In genomic region chr5:36449710-36450358, GRCm38 (mm10) we compare ENCODE assay signal across 20 mouse cellular contexts. TPM values are rescaled to one million over a fixed set of nuclear protein-coding genes. Genes with fewer than 3 reads are reported as not detected.
A peak's percentile ranks its signal among the peaks of the same experiment; 100 is the strongest.
DNase-seq lines count a peak whose midpoint lies in the region; ATAC-seq and TF ChIP-seq lines count a peak whose summit lies in the region.
"Had no signal": no experiment of that assay in that cellular context is flagged by ENCODE, and none has a peak within 500 bp of the region (broad histone marks: within the 10 kb centered on the region; RNA-seq: fewer than 3 reads in every experiment).

No protein-coding gene starts in this region.

- no peak overlapping the region for H3K9ac ChIP-seq in hindbrain, embryonic 16.5 days (ENCODE audit: low read depth, low read length)
- H3K9ac ChIP-seq in hindbrain, postnatal 0 days (replicated peaks; ENCODE audit: low read length): no peak overlapping the region
- 0 out of 2 replicates have a peak overlapping the region, but pooled peaks have one; percentile 4 for H3K9ac ChIP-seq in heart, embryonic 13.5 days
- H3K9ac ChIP-seq: hindbrain, embryonic 12.5 days; stomach, embryonic 15.5 days had no signal

- no peak overlapping the region for H3K4me2 ChIP-seq in hindbrain, embryonic 16.5 days (ENCODE audit: low read length)
- no peak overlapping the region for H3K4me2 ChIP-seq in hindbrain, postnatal 0 days (ENCODE audit: low read depth, low read length)
- peak overlapping the region; percentile 51 for H3K4me2 ChIP-seq in heart, embryonic 13.5 days
- H3K4me2 ChIP-seq: hindbrain, embryonic 12.5 days; liver, embryonic 11.5 days; stomach, embryonic 15.5 days had no signal

- peaks cover 9% of the 10 kb centered on the region; the same call in 1 of the 2 replicates for H3K4me1 ChIP-seq in hindbrain, embryonic 16.5 days (ENCODE audit: control insufficient read depth, insufficient read depth, low read depth, low read length)
- H3K4me1 ChIP-seq in hindbrain, postnatal 0 days (ENCODE audit: insufficient read depth, low read length): no peaks in the 10 kb centered on the region
- peaks cover 27% of the 10 kb centered on the region for H3K4me1 ChIP-seq in heart, embryonic 13.5 days
- no peaks in the 10 kb centered on the region for H3K4me1 ChIP-seq in kidney, adult 2 months (ENCODE audit: control insufficient read depth, insufficient read depth, low read length)

- ATAC-seq in hindbrain, embryonic 16.5 days: 0 out of 2 replicates have a peak, but pooled peaks have one; percentile 48
- ATAC-seq in hindbrain, postnatal 0 days: no peak
- ATAC-seq in heart, embryonic 13.5 days (ENCODE audit: extremely low read depth, insufficient number of reproducible peaks, low FRiP score, low TSS enrichment): peak; percentile 62; the same call in 1 of the 2 replicates

- TF ChIP-seq POLR2A in kidney, adult 2 months (IDR thresholded peaks at IDR 0.05; ENCODE audit: low read depth, low read length): no peak

- 83% methylated on average over 6 of the region's 6 CpGs for WGBS in hindbrain, embryonic 16.5 days
- 80% methylated on average over 6 of the region's 6 CpGs for WGBS in hindbrain, postnatal 0 days
- WGBS in heart, embryonic 13.5 days: 29% methylated on average over 6 of the region's 6 CpGs
- 74% methylated on average over 6 of the region's 6 CpGs for WGBS in kidney, adult 2 months

- no peaks in the 10 kb centered on the region for H3K27me3 ChIP-seq in hindbrain, embryonic 16.5 days (replicated peaks; ENCODE audit: control insufficient read depth, insufficient read depth, low read length)
- no peaks in the 10 kb centered on the region for H3K27me3 ChIP-seq in hindbrain, postnatal 0 days (ENCODE audit: insufficient read depth, low read length)
- peaks cover 48% of the 10 kb centered on the region for H3K27me3 ChIP-seq in heart, embryonic 13.5 days (replicated peaks)
- no peaks in the 10 kb centered on the region for H3K27me3 ChIP-seq in kidney, adult 2 months (replicated peaks; ENCODE audit: control insufficient read depth, insufficient read depth, low read length)
- H3K27me3 ChIP-seq: hindbrain, embryonic 12.5 days; stomach, embryonic 15.5 days had no signal

- no peaks in the 10 kb centered on the region for H3K36me3 ChIP-seq in hindbrain, embryonic 16.5 days (ENCODE audit: control insufficient read depth, insufficient read depth, low read length)
- H3K36me3 ChIP-seq in hindbrain, postnatal 0 days (ENCODE audit: insufficient read depth, low read length): no peaks in the 10 kb centered on the region
- H3K36me3 ChIP-seq in heart, embryonic 13.5 days: no peaks in the 10 kb centered on the region
- no peaks in the 10 kb centered on the region for H3K36me3 ChIP-seq in kidney, adult 2 months (ENCODE audit: control insufficient read depth, insufficient read depth, low read length)
- H3K36me3 ChIP-seq: forebrain, embryonic 10.5 days; hindbrain, embryonic 12.5 days; stomach, embryonic 15.5 days had no signal

- TF ChIP-seq CTCF in hindbrain, postnatal 0 days (IDR thresholded peaks at IDR 0.05; ENCODE audit: low read depth): no peak
- no peak for TF ChIP-seq CTCF in kidney, adult 2 months (conservative IDR thresholded peaks at IDR 0.05; ENCODE audit: insufficient read depth, insufficient read length, low read depth, low read length)

- no peak for DNase-seq in hindbrain, postnatal 0 days (ENCODE audit: low spot score)
- DNase-seq in heart, adult 8-10 months (ENCODE audit: low spot score): peak; percentile 22
- peak; percentile 46 for DNase-seq in heart, postnatal 4 days
- DNase-seq in kidney, adult 2 months: no peak
- DNase-seq in layer of hippocampus, adult 11-12 months (ENCODE audit: low spot score): no peak
- DNase-seq: cerebellum, adult 18-20 months; cerebellum, postnatal 36 days; kidney, postnatal 14 days; layer of hippocampus, adult 9-11 months; lung, adult 18-20 months; lung, postnatal 36 days; retina, postnatal 1 day had no signal

- no peak overlapping the region for H3K4me3 ChIP-seq in hindbrain, embryonic 16.5 days (ENCODE audit: low read length)
- no peak overlapping the region for H3K4me3 ChIP-seq in hindbrain, postnatal 0 days (ENCODE audit: low read length)
- H3K4me3 ChIP-seq in heart, embryonic 13.5 days: no peak overlapping the region
- H3K4me3 ChIP-seq in kidney, adult 2 months (ENCODE audit: insufficient read depth, low read depth, low read length): no peak overlapping the region
- H3K4me3 ChIP-seq: forebrain, embryonic 10.5 days; hindbrain, embryonic 12.5 days; left cerebral cortex, adult 2 months; stomach, embryonic 15.5 days had no signal

- no peaks in the 10 kb centered on the region for H3K9me3 ChIP-seq in hindbrain, embryonic 16.5 days (ENCODE audit: control insufficient read depth, low read length)
- H3K9me3 ChIP-seq in hindbrain, postnatal 0 days (ENCODE audit: low read length): no peaks in the 10 kb centered on the region
- H3K9me3 ChIP-seq in heart, embryonic 13.5 days: no peaks in the 10 kb centered on the region
- H3K9me3 ChIP-seq: forebrain, embryonic 10.5 days; hindbrain, embryonic 12.5 days; stomach, embryonic 15.5 days had no signal

- H3K27ac ChIP-seq in hindbrain, embryonic 16.5 days (ENCODE audit: low read depth, low read length): no peak overlapping the region
- no peak overlapping the region for H3K27ac ChIP-seq in hindbrain, postnatal 0 days
- peak overlapping the region; percentile 80 for H3K27ac ChIP-seq in heart, embryonic 13.5 days (replicated peaks)
- no peak overlapping the region for H3K27ac ChIP-seq in kidney, adult 2 months (ENCODE audit: insufficient read depth, low read depth, low read length)
- H3K27ac ChIP-seq: forebrain, embryonic 10.5 days; hindbrain, embryonic 12.5 days; left cerebral cortex, adult 2 months; stomach, embryonic 15.5 days had no signal

RNA-seq across cellular contexts. Expression of gene Grpel1, which starts 15.0 kb away (rescaled TPM):
- polyA plus RNA-seq in hindbrain, embryonic 16.5 days (2015; fragmentation: Nextera tagmentation; extraction: Ambion mirVana): 42.7 and 46.8 TPM in 2 replicates
- total RNA-seq in hindbrain, postnatal 0 days (2014; rRNA removed): 13.9 and 15.9 TPM in 2 replicates
- 41.4 and 41.9 TPM in 2 replicates for polyA plus RNA-seq in hindbrain, postnatal 0 days (2015; fragmentation: Nextera tagmentation; extraction: Ambion mirVana)
- total RNA-seq in heart, adult 8-10 months (2022): 10 to 100 TPM; 61.7 to 66.2 (median 64.4) TPM
- polyA plus RNA-seq in heart, embryonic 13.5 days (2015; fragmentation: Nextera tagmentation; extraction: Ambion mirVana): 52.9 and 59.4 TPM in 2 replicates
- 10 to 100 TPM; 58.3 to 61.5 TPM for total RNA-seq in heart, postnatal 4 days (2021)
- 30.5 and 38.4 TPM in 2 replicates for polyA plus RNA-seq in kidney, adult 2 months (2012; rRNA removed)

RNA-seq across cellular contexts. Expression of gene Tada2b, which starts 34.3 kb away (rescaled TPM):
- 3.0 and 3.6 TPM in 2 replicates for polyA plus RNA-seq in hindbrain, embryonic 16.5 days (2015; fragmentation: Nextera tagmentation; extraction: Ambion mirVana)
- 18.9 and 25.8 TPM in 2 replicates for total RNA-seq in hindbrain, postnatal 0 days (2014; rRNA removed)
- polyA plus RNA-seq in hindbrain, postnatal 0 days (2015; fragmentation: Nextera tagmentation; extraction: Ambion mirVana): 3.4 and 3.9 TPM in 2 replicates
- 10 to 100 TPM; 13.8 to 17.5 (median 15.3) TPM for total RNA-seq in heart, adult 8-10 months (2022)
- 1.4 and 1.6 TPM in 2 replicates for polyA plus RNA-seq in heart, embryonic 13.5 days (2015; fragmentation: Nextera tagmentation; extraction: Ambion mirVana)
- total RNA-seq in heart, postnatal 4 days (2021): 10 to 100 TPM; 18.9 to 21.3 TPM
- 17.0 and 18.7 TPM in 2 replicates for polyA plus RNA-seq in kidney, adult 2 months (2012; rRNA removed)

RNA-seq across cellular contexts. Expression of gene Ccdc96, which starts 34.6 kb away (rescaled TPM):
- polyA plus RNA-seq in hindbrain, embryonic 16.5 days (2015; fragmentation: Nextera tagmentation; extraction: Ambion mirVana): 2.7 and 3.4 TPM in 2 replicates
- 0.63 and 1.3 TPM in 2 replicates for total RNA-seq in hindbrain, postnatal 0 days (2014; rRNA removed)
- polyA plus RNA-seq in hindbrain, postnatal 0 days (2015; fragmentation: Nextera tagmentation; extraction: Ambion mirVana): 2.1 and 2.4 TPM in 2 replicates
- under 1 TPM; 0.25 to 0.49 (median 0.31) TPM for total RNA-seq in heart, adult 8-10 months (2022)
- 0.23 and 0.27 TPM in 2 replicates for polyA plus RNA-seq in heart, embryonic 13.5 days (2015; fragmentation: Nextera tagmentation; extraction: Ambion mirVana)
- total RNA-seq in heart, postnatal 4 days (2021): under 1 TPM; 0.19 to 0.23 TPM
- 0.26 and 0.28 TPM in 2 replicates for polyA plus RNA-seq in kidney, adult 2 months (2012; rRNA removed)

RNA-seq across cellular contexts. Expression of gene Sorcs2, which starts 51.9 kb away (rescaled TPM):
- polyA plus RNA-seq in hindbrain, embryonic 16.5 days (2015; fragmentation: Nextera tagmentation; extraction: Ambion mirVana): 11.8 and 15.5 TPM in 2 replicates
- total RNA-seq in hindbrain, postnatal 0 days (2014; rRNA removed): 47.8 and 50.3 TPM in 2 replicates
- 11.5 and 12.4 TPM in 2 replicates for polyA plus RNA-seq in hindbrain, postnatal 0 days (2015; fragmentation: Nextera tagmentation; extraction: Ambion mirVana)
- total RNA-seq in heart, adult 8-10 months (2022): 1 to 10 TPM; 5.0 to 9.4 (median 7.6) TPM
- 10.7 and 10.9 TPM in 2 replicates for polyA plus RNA-seq in heart, embryonic 13.5 days (2015; fragmentation: Nextera tagmentation; extraction: Ambion mirVana)
- total RNA-seq in heart, postnatal 4 days (2021): 10 to 100 TPM; 18.1 TPM
- polyA plus RNA-seq in kidney, adult 2 months (2012; rRNA removed): 1.9 and 2.3 TPM in 2 replicates
- total RNA-seq: megakaryocyte-erythroid progenitor cell, adult 5-6 weeks had no signal

Comparison
In these comparisons a context has a peak if more than half of its experiments do, and no peak if none do; other contexts are left out.
1. DNase-seq: peak in heart, adult 8-10 months (single experiment) and heart, postnatal 4 days (single experiment); none in hindbrain, postnatal 0 days (single experiment), kidney, adult 2 months (single experiment) and layer of hippocampus, adult 11-12 months (single experiment).